Mouse (Mus musculus) embryonic facial prominence, embryonic 13.5 days (tissue): ENCODE measurements around the gene Lsm7. TPM values are rescaled to one million over a fixed set of nuclear protein-coding genes. Genes with fewer than 3 reads are reported as not detected.

Source experiments
- ATAC-seq: fragments of 200-750 bp; cut with Nextera tagmentation; 2 replicates; pipeline ENCODE4 v1.8.0; 2017; ENCODE audit warnings: low read depth; ENCODE audit not compliant: insufficient number of reproducible peaks, insufficient read depth, low FRiP score, low TSS enrichment
- H3K27ac ChIP-seq: fragments of 300-500 bp; sonication (generic); 2 replicates; pipeline ENCODE4 v1.5.1; 2015; ENCODE audit warnings: moderate library complexity, mild to moderate bottlenecking, inconsistent platforms
- H3K27me3 ChIP-seq: fragments of 300-500 bp; sonication (generic); 2 replicates; pipeline ENCODE4 v1.6.1; 2015; ENCODE audit warnings: mild to moderate bottlenecking, inconsistent platforms
- H3K36me3 ChIP-seq: fragments of 300-500 bp; sonication (generic); 2 replicates; pipeline ENCODE4 v1.6.1; 2015; ENCODE audit warnings: mild to moderate bottlenecking, inconsistent platforms
- H3K4me1 ChIP-seq: fragments of 300-500 bp; sonication (generic); 2 replicates; pipeline ENCODE4 v1.6.1; 2015; ENCODE audit warnings: inconsistent platforms
- H3K4me2 ChIP-seq: fragments of 300-500 bp; sonication (generic); 2 replicates; pipeline ENCODE4 v1.6.1; 2015; ENCODE audit warnings: moderate library complexity, mild to moderate bottlenecking, inconsistent platforms
- H3K4me3 ChIP-seq: fragments of 300-500 bp; sonication (generic); 2 replicates; pipeline ENCODE4 v1.5.1; 2015; ENCODE audit warnings: mild to moderate bottlenecking, inconsistent platforms
- H3K9ac ChIP-seq: fragments of 300-500 bp; sonication (generic); 2 replicates; pipeline ENCODE4 v1.6.1; 2015; ENCODE audit warnings: mild to moderate bottlenecking, inconsistent platforms
- H3K9me3 ChIP-seq: fragments of 300-500 bp; sonication (generic); 2 replicates; pipeline ENCODE4 v1.6.1; 2016; ENCODE audit warnings: inconsistent platforms
- WGBS: fragments of 180-500 bp; shearing (Covaris S2); methylation state at CpG from one replicate; pipeline ENCODE4 v1.1.7; 2015; ENCODE audit warnings: mixed read lengths; 5-methylcytosine and 5-hydroxymethylcytosine counted together
- polyA plus RNA-seq: library from polyadenylated mRNA; unstranded; fragments of >200 nt; fragmentation: Nextera tagmentation; extraction: Ambion mirVana; gene quantifications from 2 replicates; pipeline ENCODE4 v1.2.1, GENCODE M21; 2015

Lsm7 gene
- polyA plus RNA-seq = 313 and 339 TPM in 2 replicates

DNA sequence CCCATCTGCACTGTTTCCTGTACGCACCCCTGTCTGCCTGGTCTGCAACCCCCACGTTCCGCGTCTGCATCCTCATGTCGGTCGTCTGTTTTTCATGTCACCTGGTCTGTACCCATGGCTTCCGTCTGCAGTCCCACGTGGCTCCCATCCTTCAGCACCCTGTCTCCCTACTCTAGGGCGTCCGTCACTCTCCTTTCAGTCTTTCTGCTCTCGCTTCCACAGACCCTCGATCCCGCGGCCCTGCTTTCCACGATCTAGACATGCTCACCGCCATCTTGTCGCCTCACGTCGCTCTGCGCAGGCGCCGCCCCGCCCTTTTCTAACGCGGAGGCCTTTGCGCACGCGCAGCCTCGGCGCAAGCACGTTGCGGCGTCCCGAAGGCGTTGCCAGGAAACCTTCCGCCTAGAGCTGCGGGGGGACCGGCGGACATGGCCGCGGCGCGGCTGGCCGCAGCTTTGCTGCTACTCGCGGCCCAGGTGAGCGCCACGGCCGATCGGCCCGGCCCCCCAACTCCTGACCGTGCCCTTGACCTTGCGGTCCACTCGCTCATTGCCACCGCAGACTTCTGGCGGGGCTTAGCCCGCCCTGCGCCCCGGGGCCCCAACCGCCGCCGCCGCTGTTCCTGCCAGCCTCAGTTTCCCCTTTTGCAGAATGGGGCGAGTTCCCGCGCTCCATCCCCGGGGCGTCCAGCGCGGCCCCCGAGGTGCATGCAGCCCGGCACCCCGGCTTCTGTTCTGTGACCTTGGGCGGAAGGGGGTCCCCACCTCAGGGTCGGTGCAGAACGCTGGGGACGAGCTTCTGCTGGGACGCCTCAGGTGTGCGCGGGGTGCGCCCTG is at the start of gene Lsm7, which contains the start of gene Sppl2b:
Lsm7 (minus strand) TSS at position 297 of the 836 bp plus-strand sequence.
Sppl2b (plus strand) TSS at position 363 of the 836 bp plus-strand sequence.
- WGBS = under 1% methylated on average over 81 of the region's 81 CpGs
- Histone ChIP-seq H3K4me3 (peak within 1 kb of the TSS; percentile 93), H3K36me3 (peaks cover 26% of the 10 kb centered on the region), H3K27ac (peak within 1 kb of the TSS; percentile 80), H3K27me3 (no peaks in the 10 kb centered on the region), H3K4me1 (peaks cover 40% of the 10 kb centered on the region), H3K9ac (peak within 1 kb of the TSS; percentile 92), H3K9me3 (no peaks in the 10 kb centered on the region), H3K4me2 (peak within 1 kb of the TSS; percentile 96)
- ATAC-seq = peak; percentile 56; the same call in 1 of the 2 replicates

DNA sequence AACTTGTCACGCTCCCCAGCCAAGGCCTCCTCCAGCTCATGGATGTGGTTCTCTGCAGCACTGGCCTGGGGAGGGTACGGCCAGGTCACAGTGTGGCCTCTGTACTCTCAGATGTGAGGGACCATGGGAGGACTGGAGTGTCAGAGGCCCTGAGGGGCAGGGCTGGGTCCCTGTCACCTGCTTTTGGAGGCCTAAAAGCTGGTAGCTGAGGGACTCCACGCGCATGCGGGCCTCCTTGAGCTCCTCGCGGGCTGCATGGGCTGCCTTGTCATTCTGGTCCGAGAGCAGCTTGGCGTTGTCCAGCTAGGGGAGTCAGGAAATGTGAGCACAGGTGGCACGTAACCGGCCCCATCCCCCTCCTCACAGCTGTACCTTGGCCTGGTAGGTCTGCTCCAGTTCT is 49.7 kb upstream of the Lsm7 start:
- Histone ChIP-seq H3K4me2 (no peak overlapping the region), H3K27ac (no peak overlapping the region), H3K4me1 (peaks cover 3% of the 10 kb centered on the region), H3K9me3 (no peaks in the 10 kb centered on the region), H3K36me3 (peaks cover 77% of the 10 kb centered on the region), H3K4me3 (no peak overlapping the region), H3K9ac (no peak overlapping the region), H3K27me3 (no peaks in the 10 kb centered on the region)
- ATAC-seq = no peak
- 92% methylated on average over 11 of the region's 11 CpGs for WGBS

DNA sequence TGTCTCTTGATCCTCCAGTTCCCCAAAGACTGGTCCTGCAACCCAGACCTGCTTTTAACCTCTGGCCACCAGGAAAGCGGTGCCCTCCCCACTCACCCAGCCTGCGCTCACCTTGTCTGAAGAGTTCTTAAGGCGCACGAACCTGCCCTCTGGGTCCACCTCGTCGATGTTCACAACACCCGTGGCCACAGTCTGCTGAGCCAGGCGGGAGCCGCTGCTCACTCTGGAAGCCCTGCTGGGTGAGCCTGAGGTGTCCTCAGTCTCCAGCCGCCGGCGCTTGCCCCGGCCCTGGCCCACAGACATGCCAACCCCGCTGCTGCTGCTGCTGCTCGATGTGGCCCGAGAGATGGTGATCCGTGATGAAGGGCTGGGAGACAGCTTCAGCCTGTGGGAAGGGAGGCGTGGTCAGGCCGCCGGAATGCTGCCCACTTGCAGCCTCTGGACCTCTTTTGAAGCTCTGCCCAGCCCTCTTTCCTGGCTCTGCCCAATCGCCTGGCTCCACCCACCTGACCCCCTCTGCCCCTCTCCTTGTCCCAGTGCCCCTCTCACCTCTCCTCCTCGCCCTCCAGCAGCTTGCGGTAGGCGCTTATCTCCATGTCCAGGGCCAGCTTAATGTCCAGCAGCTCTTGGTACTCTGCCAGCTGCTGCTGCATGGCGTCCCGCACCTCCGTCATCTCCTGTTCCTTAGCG is 49.1 kb upstream of the Lsm7 start:
- Histone ChIP-seq H3K27me3 (no peaks in the 10 kb centered on the region), H3K4me3 (no peak overlapping the region), H3K4me1 (peaks cover 9% of the 10 kb centered on the region), H3K36me3 (peaks cover 77% of the 10 kb centered on the region), H3K27ac (no peak overlapping the region), H3K9me3 (no peaks in the 10 kb centered on the region), H3K9ac (no peak overlapping the region), H3K4me2 (no peak overlapping the region)
- WGBS = 88% methylated on average over 28 of the region's 28 CpGs
- ATAC-seq = no peak

DNA sequence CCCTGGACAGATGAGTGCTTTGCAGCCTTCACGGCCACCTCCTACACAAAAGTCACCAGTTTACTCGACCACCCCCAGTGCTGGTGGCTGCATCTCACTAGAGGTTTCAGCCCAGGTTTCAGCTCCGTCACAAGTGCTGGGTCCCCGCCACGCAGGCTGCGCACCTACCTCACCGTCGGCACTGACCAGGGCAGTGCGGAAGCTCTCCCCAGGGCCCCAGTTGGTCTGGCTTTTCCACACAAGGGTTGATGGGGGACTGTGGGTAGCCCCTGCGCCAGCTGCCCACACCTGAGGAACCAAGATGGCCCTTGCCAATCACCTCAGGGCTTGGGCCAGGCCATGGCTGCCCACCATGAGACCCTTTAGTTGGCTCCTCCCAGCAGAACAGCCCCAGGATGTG is 48.3 kb upstream of the Lsm7 start:
- H3K4me1 ChIP-seq = peaks cover 10% of the 10 kb centered on the region
- H3K9me3 ChIP-seq = no peaks in the 10 kb centered on the region
- WGBS = 94% methylated on average over 10 of the region's 10 CpGs
- H3K9ac ChIP-seq = no peak overlapping the region
- no peak overlapping the region for H3K4me2 ChIP-seq
- no peaks in the 10 kb centered on the region for H3K27me3 ChIP-seq
- H3K36me3 ChIP-seq = peaks cover 76% of the 10 kb centered on the region
- H3K27ac ChIP-seq = no peak overlapping the region
- H3K4me3 ChIP-seq = no peak overlapping the region
- ATAC-seq = no peak

DNA sequence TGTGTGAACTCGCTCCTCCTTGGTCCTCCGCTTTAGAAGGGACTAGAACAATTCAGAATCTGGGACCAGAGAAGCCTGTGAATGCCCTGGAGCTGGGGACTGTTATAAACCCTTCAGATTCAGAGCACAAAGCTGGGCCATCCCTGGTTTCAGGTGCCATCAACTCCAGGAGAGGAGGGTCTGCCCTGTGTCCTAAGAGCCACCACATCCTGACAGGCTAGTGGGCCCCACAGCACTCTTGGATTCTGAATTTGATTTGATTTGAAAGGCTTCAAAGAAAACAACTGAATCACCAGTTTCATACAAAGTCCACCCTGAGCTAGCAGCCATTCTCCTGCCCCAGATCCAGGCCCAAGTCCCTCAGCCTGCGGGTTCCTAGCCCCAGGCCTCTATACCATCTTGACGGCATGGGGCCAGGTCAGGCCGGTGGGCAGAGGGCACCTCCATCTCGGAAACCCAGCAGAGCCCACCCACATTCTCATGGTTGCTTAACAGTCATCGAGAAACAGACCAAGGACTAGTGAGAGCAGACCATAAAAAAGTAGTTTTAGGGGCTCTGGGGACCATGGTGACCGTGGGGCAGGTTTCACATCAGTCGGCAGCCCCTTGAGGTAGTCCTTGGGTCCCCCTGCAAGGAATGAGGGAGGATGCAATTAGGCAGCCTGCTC is 47.4 kb upstream of the Lsm7 start:
- H3K4me3 ChIP-seq = no peak overlapping the region
- no peak overlapping the region for H3K4me2 ChIP-seq
- no peaks in the 10 kb centered on the region for H3K9me3 ChIP-seq
- H3K36me3 ChIP-seq = peaks cover 74% of the 10 kb centered on the region
- WGBS = 89% methylated on average over 9 of the region's 9 CpGs
- peaks cover 16% of the 10 kb centered on the region for H3K4me1 ChIP-seq
- no peaks in the 10 kb centered on the region for H3K27me3 ChIP-seq
- no peak for ATAC-seq
- no peak overlapping the region for H3K9ac ChIP-seq
- H3K27ac ChIP-seq = no peak overlapping the region

DNA sequence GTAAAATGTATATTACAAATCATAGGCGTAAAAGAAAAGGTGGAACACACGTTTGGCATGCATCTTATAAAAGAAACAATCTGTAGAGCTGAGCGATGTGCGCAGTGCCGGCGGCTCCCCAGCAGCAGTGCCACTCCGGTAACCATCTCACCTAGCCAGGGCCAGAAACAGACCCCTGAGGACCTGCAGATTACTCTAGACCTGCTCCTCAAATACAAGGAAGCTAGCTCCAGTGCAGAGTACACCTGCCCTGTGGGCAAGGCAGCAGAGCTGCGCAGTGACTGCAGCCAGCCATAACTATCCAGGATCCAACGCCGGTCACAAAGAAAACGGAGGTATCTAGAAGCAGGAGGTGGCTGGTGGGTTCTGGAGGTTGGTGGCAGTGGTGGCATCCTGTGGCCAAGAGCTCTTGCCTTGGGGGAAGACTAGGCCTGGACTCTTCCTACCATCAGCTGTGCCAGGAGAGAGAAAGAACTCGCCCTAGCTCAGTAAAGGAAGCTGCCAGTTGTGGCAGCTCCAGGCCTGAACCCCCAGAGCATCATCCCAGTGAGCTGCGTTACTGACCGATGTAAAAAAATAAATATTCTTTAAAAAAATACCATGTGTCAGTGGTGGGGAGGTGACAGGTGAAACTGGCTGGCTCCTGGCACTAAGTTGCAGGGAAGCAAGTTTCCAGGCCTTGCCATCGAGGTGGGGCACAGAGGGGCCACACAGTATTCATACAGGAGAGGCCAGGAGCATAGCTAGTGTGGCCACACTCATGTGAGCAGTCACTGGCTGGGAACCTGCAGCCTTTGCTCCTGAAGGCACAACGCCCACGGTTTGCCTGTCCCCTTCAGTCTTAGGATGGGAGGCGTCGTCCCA is 46.6 kb upstream of the Lsm7 start:
- Histone ChIP-seq H3K27me3 (no peaks in the 10 kb centered on the region), H3K27ac (peak overlapping the region; percentile 73), H3K4me1 (peaks cover 16% of the 10 kb centered on the region), H3K4me2 (peak overlapping the region; percentile 98), H3K9ac (peak overlapping the region; percentile 46), H3K4me3 (peak overlapping the region; percentile 86; the same call in 1 of the 2 replicates), H3K9me3 (no peaks in the 10 kb centered on the region), H3K36me3 (peaks cover 70% of the 10 kb centered on the region)
- no peak for ATAC-seq
- 88% methylated on average over 19 of the region's 19 CpGs for WGBS

- H3K4me3 ChIP-seq = peak within 1 kb of the TSS; percentile 86
- peak within 1 kb of the TSS; percentile 86 for H3K9ac ChIP-seq
- ATAC-seq = peak; percentile 94
- H3K4me1 ChIP-seq = peaks cover 16% of the 10 kb centered on the region
- WGBS = under 1% methylated on average over 72 of the region's 72 CpGs
- no peaks in the 10 kb centered on the region for H3K9me3 ChIP-seq
- peak within 1 kb of the TSS; percentile 82 for H3K27ac ChIP-seq
- H3K4me2 ChIP-seq = peak within 1 kb of the TSS; percentile 98
- peaks cover 59% of the 10 kb centered on the region for H3K36me3 ChIP-seq
- H3K27me3 ChIP-seq = no peaks in the 10 kb centered on the region
Observed at GRCm38 (mm10) chr10:80900318-80901247, 45.6 kb upstream of the Lsm7 start, which contains the start of gene Timm13. TSS of gene Timm13 (minus strand) at chr10:80900969.

DNA sequence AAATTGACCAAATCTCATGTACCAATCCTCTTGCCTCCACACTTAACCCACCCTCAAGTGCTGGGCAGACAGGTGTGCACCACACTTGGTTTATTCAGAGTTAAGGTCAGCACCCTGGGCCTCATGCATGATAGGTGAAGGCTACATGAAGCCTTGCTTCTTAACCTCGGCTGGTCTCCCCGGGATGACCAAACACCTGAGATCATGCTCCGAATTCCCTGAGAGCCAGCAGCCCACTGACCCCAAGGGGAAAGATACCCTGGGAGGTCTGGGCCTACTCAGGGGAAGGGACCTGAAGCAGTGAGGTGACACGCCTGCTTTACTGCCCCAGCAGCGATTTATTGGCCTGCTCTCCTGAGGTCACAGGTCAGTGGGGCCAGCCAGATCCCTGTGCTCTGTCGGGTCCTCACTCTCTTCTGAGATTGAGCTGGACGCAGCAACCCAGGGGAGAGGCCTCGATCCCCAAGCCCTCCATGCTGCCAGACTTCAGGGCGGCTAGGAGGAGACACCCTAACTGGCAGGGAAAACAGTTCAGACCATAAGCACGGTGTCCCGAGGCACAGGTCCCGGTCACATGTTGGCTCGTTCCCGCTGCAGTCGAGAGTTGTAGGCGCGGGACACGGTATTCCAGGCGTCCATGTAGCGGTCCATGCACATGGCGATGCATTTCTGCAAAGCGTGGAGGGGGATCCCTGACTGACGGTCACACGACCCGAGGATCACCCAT is 44.7 kb upstream of the Lsm7 start:
- Histone ChIP-seq H3K9me3 (no peaks in the 10 kb centered on the region), H3K27me3 (no peaks in the 10 kb centered on the region), H3K4me3 (peak overlapping the region; percentile 86), H3K36me3 (peaks cover 51% of the 10 kb centered on the region), H3K27ac (peak overlapping the region; percentile 82; the same call in 1 of the 2 replicates), H3K4me1 (peaks cover 16% of the 10 kb centered on the region), H3K9ac (peak overlapping the region; percentile 86), H3K4me2 (peak overlapping the region; percentile 98)
- ATAC-seq = no peak
- 11% methylated on average over 25 of the region's 25 CpGs for WGBS

DNA sequence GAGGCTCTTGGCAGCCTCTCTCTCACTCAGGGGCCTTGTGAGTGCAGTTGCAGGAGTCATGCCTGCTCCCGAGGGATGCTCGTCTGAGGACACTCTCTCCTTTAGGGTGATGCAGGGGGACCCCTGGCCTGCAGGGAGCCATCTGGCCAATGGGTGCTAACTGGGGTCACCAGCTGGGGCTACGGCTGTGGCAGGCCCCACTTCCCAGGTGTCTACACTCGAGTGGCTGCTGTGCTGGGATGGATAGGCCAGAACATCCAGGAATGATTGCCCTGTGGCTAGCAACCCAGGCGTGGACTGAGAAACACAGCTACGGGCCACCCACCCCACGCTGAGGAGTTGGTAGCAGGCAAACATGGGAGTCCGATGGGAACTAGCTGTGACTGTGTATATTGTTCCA is 44.1 kb upstream of the Lsm7 start:
- ATAC-seq = no peak
- Histone ChIP-seq H3K4me2 (peak overlapping the region; percentile 98), H3K36me3 (peaks cover 44% of the 10 kb centered on the region), H3K9me3 (no peaks in the 10 kb centered on the region), H3K27me3 (no peaks in the 10 kb centered on the region), H3K4me1 (peaks cover 16% of the 10 kb centered on the region), H3K27ac (no peak overlapping the region), H3K4me3 (peak overlapping the region; percentile 86; the same call in 1 of the 2 replicates), H3K9ac (peak overlapping the region; percentile 86; the same call in 1 of the 2 replicates)
- WGBS = 92% methylated on average over 8 of the region's 8 CpGs
